Mouse (Mus musculus): ENCODE results near the gene Hmgb1. TPM values are rescaled to one million over a fixed set of nuclear protein-coding genes. Genes with fewer than 3 reads are reported as not detected.

Hmgb1 gene
- polyA plus RNA-seq, 1 experiment = 48.1 TPM

DNA sequence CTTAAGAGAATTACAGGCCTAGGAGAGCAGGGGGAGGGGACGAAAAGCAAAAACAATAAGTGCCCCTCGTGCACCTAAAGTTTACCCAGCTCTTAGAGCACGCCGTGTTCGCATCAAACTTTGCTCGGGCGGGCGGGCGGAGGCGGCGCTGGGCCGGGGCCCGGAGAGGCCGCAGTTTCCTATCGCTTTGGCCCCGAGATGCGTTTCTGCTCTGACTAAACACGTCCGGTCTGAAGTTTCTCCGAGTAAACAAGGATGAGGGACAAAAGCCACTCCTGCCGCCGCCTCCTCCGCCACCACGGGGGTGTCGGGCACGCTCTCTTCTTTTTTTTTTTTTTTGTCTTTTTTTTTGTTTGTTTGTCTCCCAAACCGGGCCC lies 133.1 kb downstream of the Hmgb1 start:
- DNase-seq = peak; percentile 78
- no peaks in the 10 kb centered on the region for H3K27me3 ChIP-seq (replicated peaks; ENCODE audit: control insufficient read depth, insufficient read depth, low read length)
- WGBS = under 1% methylated on average over 27 of the region's 27 CpGs
- peak overlapping the region; percentile 97 for H3K27ac ChIP-seq (ENCODE audit: insufficient read depth, low read depth, low read length)
- no peak for TF ChIP-seq POLR2A (IDR thresholded peaks at IDR 0.05; ENCODE audit: low read depth, low read length)
- TF ChIP-seq CTCF (conservative IDR thresholded peaks at IDR 0.05; ENCODE audit: insufficient read depth, insufficient read length, low read depth, low read length) = no peak
- peaks cover 2% of the 10 kb centered on the region; the same call in 1 of the 2 replicates for H3K4me1 ChIP-seq (ENCODE audit: control insufficient read depth, insufficient read depth, low read length)
- H3K36me3 ChIP-seq (ENCODE audit: control insufficient read depth, insufficient read depth, low read length) = peaks cover 4% of the 10 kb centered on the region; the same call in 1 of the 2 replicates
- H3K4me3 ChIP-seq (ENCODE audit: insufficient read depth, low read depth, low read length) = peak overlapping the region; percentile 82

DNA sequence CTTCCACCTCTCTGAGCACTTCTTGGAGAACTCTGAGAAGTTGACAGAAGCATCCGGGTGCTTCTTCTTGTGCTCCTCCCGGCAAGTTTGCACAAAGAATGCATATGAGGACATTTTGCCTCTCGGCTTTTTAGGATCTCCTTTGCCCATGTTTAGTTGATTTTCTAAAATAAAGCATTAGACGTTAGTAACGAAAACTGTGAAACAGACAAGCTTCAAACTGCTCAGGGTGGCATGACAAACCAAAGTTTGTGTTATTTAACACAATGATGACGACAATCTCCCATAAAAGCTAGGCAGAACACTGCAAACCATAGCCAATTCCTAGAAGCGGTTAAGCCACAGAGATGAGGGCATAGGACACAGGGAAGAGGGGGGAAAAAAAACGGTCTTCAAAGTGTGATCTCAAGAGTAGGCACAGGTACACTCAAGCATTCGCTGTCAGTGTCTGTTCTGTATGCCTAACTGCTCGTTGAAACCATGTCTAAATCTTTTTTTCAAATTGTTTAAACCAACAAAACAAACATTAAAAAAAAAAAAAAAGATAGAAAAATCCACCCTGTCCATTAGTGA lies 133.6 kb downstream of the Hmgb1 start:
- Histone ChIP-seq H3K4me3 (ENCODE audit: insufficient read depth, low read depth, low read length) (peak overlapping the region; percentile 82), H3K27ac (ENCODE audit: insufficient read depth, low read depth, low read length) (peak overlapping the region; percentile 97), H3K4me1 (ENCODE audit: control insufficient read depth, insufficient read depth, low read length) (peaks cover 2% of the 10 kb centered on the region; the same call in 1 of the 2 replicates), H3K36me3 (ENCODE audit: control insufficient read depth, insufficient read depth, low read length) (peaks cover 4% of the 10 kb centered on the region; the same call in 1 of the 2 replicates), H3K27me3 (replicated peaks; ENCODE audit: control insufficient read depth, insufficient read depth, low read length) (no peaks in the 10 kb centered on the region)
- no peak for TF ChIP-seq POLR2A (IDR thresholded peaks at IDR 0.05; ENCODE audit: low read depth, low read length)
- no peak for TF ChIP-seq CTCF (conservative IDR thresholded peaks at IDR 0.05; ENCODE audit: insufficient read depth, insufficient read length, low read depth, low read length)
- peak; percentile 52 for DNase-seq
- 4% methylated on average over 10 of the region's 10 CpGs for WGBS

DNA sequence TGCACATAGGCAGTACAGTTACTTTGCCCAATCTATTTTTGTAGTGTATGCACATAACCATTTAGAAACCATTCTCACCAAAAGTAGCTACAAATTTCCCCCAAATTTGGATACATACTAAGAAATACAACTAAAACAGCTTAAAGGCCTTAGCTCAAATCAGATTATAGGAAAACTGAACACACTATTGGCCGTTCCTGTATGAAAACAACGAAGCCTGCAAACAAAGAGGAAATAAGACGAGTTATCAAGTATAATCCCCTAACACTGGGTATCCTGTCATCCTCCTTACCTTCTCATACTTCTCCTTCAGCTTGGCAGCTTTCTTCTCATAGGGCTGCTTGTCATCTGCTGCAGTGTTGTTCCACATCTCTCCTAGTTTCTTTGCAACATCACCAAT lies 134.9 kb downstream of the Hmgb1 start:
- Histone ChIP-seq H3K36me3 (ENCODE audit: control insufficient read depth, insufficient read depth, low read length) (peaks cover 4% of the 10 kb centered on the region; the same call in 1 of the 2 replicates), H3K27me3 (replicated peaks; ENCODE audit: control insufficient read depth, insufficient read depth, low read length) (no peaks in the 10 kb centered on the region), H3K4me1 (ENCODE audit: control insufficient read depth, insufficient read depth, low read length) (peaks cover 2% of the 10 kb centered on the region; the same call in 1 of the 2 replicates), H3K27ac (ENCODE audit: insufficient read depth, low read depth, low read length) (no peak overlapping the region), H3K4me3 (ENCODE audit: insufficient read depth, low read depth, low read length) (no peak overlapping the region)
- no peak for DNase-seq
- WGBS = 53% methylated on average over 3 of the region's 3 CpGs
- TF ChIP-seq POLR2A (IDR thresholded peaks at IDR 0.05; ENCODE audit: low read depth, low read length) (no peak), CTCF (conservative IDR thresholded peaks at IDR 0.05; ENCODE audit: insufficient read depth, insufficient read length, low read depth, low read length) (no peak)

DNA sequence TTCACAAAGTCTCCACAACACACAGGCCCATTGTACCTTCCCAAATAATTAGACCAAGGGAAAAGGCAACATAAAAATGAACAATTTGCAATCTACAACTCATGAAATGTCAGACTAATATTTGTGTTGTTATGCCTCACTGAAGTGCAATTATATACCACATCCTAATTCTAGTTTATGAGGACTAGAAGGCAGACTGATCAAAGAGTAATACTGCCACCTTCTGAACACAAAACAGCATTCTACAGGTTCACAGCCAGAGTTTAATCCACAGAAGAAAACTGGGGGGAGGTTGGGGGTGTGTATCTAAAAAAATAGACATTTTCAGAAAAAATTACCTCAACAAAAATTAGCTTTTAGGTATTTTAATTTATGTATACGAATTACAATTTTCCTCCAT lies 135.3 kb downstream of the Hmgb1 start:
- DNase-seq = peak; percentile 55
- no peak for TF ChIP-seq CTCF (conservative IDR thresholded peaks at IDR 0.05; ENCODE audit: insufficient read depth, insufficient read length, low read depth, low read length)
- TF ChIP-seq POLR2A (IDR thresholded peaks at IDR 0.05; ENCODE audit: low read depth, low read length) = no peak
- H3K27me3 ChIP-seq (replicated peaks; ENCODE audit: control insufficient read depth, insufficient read depth, low read length) = no peaks in the 10 kb centered on the region
- no peak overlapping the region for H3K27ac ChIP-seq (ENCODE audit: insufficient read depth, low read depth, low read length)
- H3K4me1 ChIP-seq (ENCODE audit: control insufficient read depth, insufficient read depth, low read length) = peaks cover 2% of the 10 kb centered on the region; the same call in 1 of the 2 replicates
- WGBS = 81% methylated on average over 1 of the region's 1 CpGs
- peaks cover 4% of the 10 kb centered on the region; the same call in 1 of the 2 replicates for H3K36me3 ChIP-seq (ENCODE audit: control insufficient read depth, insufficient read depth, low read length)
- no peak overlapping the region for H3K4me3 ChIP-seq (ENCODE audit: insufficient read depth, low read depth, low read length)

DNA sequence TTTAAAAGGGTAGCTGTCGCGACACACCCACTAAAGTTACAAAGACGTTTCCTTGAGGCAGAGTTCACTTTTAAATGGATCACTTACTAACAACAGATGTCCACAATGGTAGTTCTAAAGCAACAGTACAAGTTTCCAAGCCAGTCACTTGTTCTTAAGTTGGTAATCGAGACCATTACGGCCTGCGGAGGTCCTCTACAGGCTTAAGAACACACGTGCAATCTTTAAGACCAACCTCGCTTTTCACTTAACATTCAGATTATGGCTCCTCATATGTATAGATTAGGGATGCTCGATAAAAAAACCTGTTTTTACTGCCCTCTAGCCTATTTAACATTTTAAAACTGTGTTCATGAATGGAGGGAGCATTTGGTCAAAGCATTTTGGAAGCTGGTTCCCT lies 137.6 kb downstream of the Hmgb1 start:
- no peak for DNase-seq
- 82% methylated on average over 9 of the region's 9 CpGs for WGBS
- no peak overlapping the region for H3K4me3 ChIP-seq (ENCODE audit: insufficient read depth, low read depth, low read length)
- no peaks in the 10 kb centered on the region for H3K27me3 ChIP-seq (replicated peaks; ENCODE audit: control insufficient read depth, insufficient read depth, low read length)
- H3K36me3 ChIP-seq (ENCODE audit: control insufficient read depth, insufficient read depth, low read length) = peaks cover 4% of the 10 kb centered on the region; the same call in 1 of the 2 replicates
- no peak overlapping the region for H3K27ac ChIP-seq (ENCODE audit: insufficient read depth, low read depth, low read length)
- TF ChIP-seq POLR2A (IDR thresholded peaks at IDR 0.05; ENCODE audit: low read depth, low read length) = no peak
- TF ChIP-seq CTCF (conservative IDR thresholded peaks at IDR 0.05; ENCODE audit: insufficient read depth, insufficient read length, low read depth, low read length) = no peak
- peaks cover 2% of the 10 kb centered on the region; the same call in 1 of the 2 replicates for H3K4me1 ChIP-seq (ENCODE audit: control insufficient read depth, insufficient read depth, low read length)

DNA sequence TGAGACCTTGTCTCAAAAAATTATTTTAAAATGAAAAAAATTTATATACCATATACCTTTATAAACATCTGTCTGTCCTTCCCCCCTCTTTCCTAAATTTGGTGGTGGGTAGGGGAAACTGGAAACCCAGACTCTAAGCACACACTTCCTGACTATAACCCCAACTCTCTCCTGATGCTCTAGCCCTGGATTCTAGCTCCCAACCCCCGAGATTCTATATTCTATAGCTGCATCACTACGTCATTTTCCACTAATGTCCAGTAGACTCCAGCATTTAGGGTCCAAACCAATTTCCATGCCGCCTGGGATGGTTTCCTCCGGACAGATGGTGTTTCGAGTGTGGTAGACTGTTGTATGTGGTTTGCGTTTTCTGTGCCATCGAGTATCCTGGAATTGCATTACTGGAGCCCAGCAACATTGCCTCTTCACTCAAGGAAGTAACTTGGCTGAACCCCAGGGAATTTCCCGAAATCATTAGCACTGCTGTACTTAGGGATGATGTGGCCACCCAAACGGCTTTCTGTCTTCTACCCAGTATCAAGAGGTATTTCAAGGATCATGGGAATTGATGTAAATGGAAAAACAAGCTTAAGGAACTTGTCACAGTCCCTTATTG lies 138.7 kb downstream of the Hmgb1 start:
- Histone ChIP-seq H3K4me1 (ENCODE audit: control insufficient read depth, insufficient read depth, low read length) (0 out of 2 replicates have a peak, but pooled peaks cover 2% of the 10 kb centered on the region), H3K36me3 (ENCODE audit: control insufficient read depth, insufficient read depth, low read length) (peaks cover 4% of the 10 kb centered on the region; the same call in 1 of the 2 replicates), H3K4me3 (ENCODE audit: insufficient read depth, low read depth, low read length) (no peak overlapping the region), H3K27ac (ENCODE audit: insufficient read depth, low read depth, low read length) (no peak overlapping the region), H3K27me3 (replicated peaks; ENCODE audit: control insufficient read depth, insufficient read depth, low read length) (no peaks in the 10 kb centered on the region)
- TF ChIP-seq POLR2A (IDR thresholded peaks at IDR 0.05; ENCODE audit: low read depth, low read length) (no peak), CTCF (conservative IDR thresholded peaks at IDR 0.05; ENCODE audit: insufficient read depth, insufficient read length, low read depth, low read length) (no peak)
- 82% methylated on average over 9 of the region's 9 CpGs for WGBS
- no peak for DNase-seq

DNA sequence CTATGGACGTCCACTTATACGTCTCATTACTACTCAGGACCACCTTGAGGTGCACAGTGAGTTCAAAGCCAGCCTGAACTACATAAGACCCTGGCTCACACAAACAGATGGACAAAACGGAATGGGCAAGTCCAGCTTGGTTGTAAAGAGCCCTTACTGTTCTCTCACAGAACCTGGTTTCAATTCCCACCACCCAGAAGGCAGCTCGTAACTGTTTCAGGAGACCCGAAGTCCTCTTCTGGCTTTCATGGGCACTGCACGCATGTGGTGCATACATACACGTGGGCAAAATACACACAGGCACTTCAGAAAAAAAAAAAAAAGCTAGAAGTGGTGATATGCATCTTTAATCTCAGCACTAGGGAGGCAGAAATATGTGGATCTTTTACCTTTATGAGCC lies 139.2 kb downstream of the Hmgb1 start:
- Histone ChIP-seq H3K27ac (ENCODE audit: insufficient read depth, low read depth, low read length) (no peak overlapping the region), H3K27me3 (replicated peaks; ENCODE audit: control insufficient read depth, insufficient read depth, low read length) (no peaks in the 10 kb centered on the region), H3K4me3 (ENCODE audit: insufficient read depth, low read depth, low read length) (no peak overlapping the region), H3K4me1 (ENCODE audit: control insufficient read depth, insufficient read depth, low read length) (no peaks in the 10 kb centered on the region), H3K36me3 (ENCODE audit: control insufficient read depth, insufficient read depth, low read length) (peaks cover 4% of the 10 kb centered on the region; the same call in 1 of the 2 replicates)
- WGBS = 92% methylated on average over 7 of the region's 7 CpGs
- no peak for DNase-seq
- no peak for TF ChIP-seq POLR2A (IDR thresholded peaks at IDR 0.05; ENCODE audit: low read depth, low read length)
- TF ChIP-seq CTCF (conservative IDR thresholded peaks at IDR 0.05; ENCODE audit: insufficient read depth, insufficient read length, low read depth, low read length) = no peak

All from kidney, adult 2 months (tissue).